Mouse (Mus musculus) midbrain, postnatal 0 days (tissue): ENCODE data around the gene Prr23a3. TPM values are rescaled to one million over a fixed set of nuclear protein-coding genes. Genes with fewer than 3 reads are reported as not detected.

Experiments
- ATAC-seq: fragments of 200-750 bp; cut with Nextera tagmentation; 2 replicates; pipeline ENCODE4 v1.8.0; 2017; ENCODE audit warnings: moderate number of reproducible peaks, mild to moderate bottlenecking, moderate TSS enrichment, moderate library complexity; ENCODE audit not compliant: low FRiP score
- DNase-seq: peaks from one replicate; pipeline ENCODE4 v3.0.0-alpha.2; 2015; ENCODE audit warnings: low spot score
- H3K27ac ChIP-seq: fragments of 300-500 bp; sonication (generic); 2 replicates; pipeline ENCODE4 v1.5.1; 2014; ENCODE audit warnings: low read depth, mild to moderate bottlenecking, low read length, mixed read lengths
- H3K27me3 ChIP-seq: fragments of 300-500 bp; sonication (generic); 2 replicates; pipeline ENCODE4 v1.6.1; 2014; ENCODE audit warnings: low read length, control low read depth, mixed read lengths; ENCODE audit not compliant: insufficient read depth
- H3K36me3 ChIP-seq: fragments of 300-500 bp; sonication (generic); 2 replicates; pipeline ENCODE4 v1.6.1; 2014; ENCODE audit warnings: low read length, control low read depth, mixed read lengths; ENCODE audit not compliant: insufficient read depth
- H3K4me1 ChIP-seq: fragments of 300-500 bp; sonication (generic); 2 replicates; pipeline ENCODE4 v1.6.1; 2014; ENCODE audit warnings: mild to moderate bottlenecking, control low read depth, antibody characterized with exemption, low read length, mixed read lengths; ENCODE audit not compliant: insufficient read depth
- H3K4me2 ChIP-seq: fragments of 300-500 bp; sonication (generic); 2 replicates; pipeline ENCODE4 v1.6.1; 2014; ENCODE audit warnings: low read depth, mild to moderate bottlenecking, low read length, mixed read lengths; ENCODE audit not compliant: poor library complexity, severe bottlenecking
- H3K4me3 ChIP-seq: fragments of 300-500 bp; sonication (generic); 2 replicates; pipeline ENCODE4 v1.5.1; 2014; ENCODE audit warnings: low read depth, mild to moderate bottlenecking, low read length, moderate library complexity
- H3K9ac ChIP-seq: fragments of 300-500 bp; sonication (generic); replicated peaks from 2 replicates; pipeline ENCODE4 v1.6.1; 2014; ENCODE audit warnings: mild to moderate bottlenecking, low read length, moderate library complexity, mixed read lengths; ENCODE audit not compliant: poor library complexity, severe bottlenecking
- H3K9me3 ChIP-seq: fragments of 300-500 bp; sonication (generic); 2 replicates; pipeline ENCODE4 v1.6.1; 2016; ENCODE audit warnings: low read length, control low read depth
- CTCF ChIP-seq: IDR thresholded peaks from 2 replicates; pipeline ENCODE4 v1.5.1; 2016; ENCODE audit warnings: antibody characterized with exemption, mild to moderate bottlenecking
- WGBS: fragments of 180-500 bp; shearing (Covaris S2); extraction: QIAGEN DNeasy Blood & Tissue Kit; methylation state at CpG from one replicate; pipeline ENCODE4 v1.1.7; 2014; 5-methylcytosine and 5-hydroxymethylcytosine counted together
- polyA plus RNA-seq: library from polyadenylated mRNA; unstranded; fragments of >200 nt; fragmentation: Nextera tagmentation; extraction: Ambion mirVana; gene quantifications from 2 replicates; pipeline ENCODE4 v1.2.1, GENCODE M21; 2015
- total RNA-seq: library from RNA; depleted of rRNA; stranded (reverse); fragments of >200 nt; gene quantifications from 2 replicates; pipeline ENCODE4 v1.2.3, GENCODE M21; 2014; rRNA removed

Prr23a3 gene
- total RNA-seq (not detected in 2 replicates), polyA plus RNA-seq (not detected in 2 replicates)

DNA sequence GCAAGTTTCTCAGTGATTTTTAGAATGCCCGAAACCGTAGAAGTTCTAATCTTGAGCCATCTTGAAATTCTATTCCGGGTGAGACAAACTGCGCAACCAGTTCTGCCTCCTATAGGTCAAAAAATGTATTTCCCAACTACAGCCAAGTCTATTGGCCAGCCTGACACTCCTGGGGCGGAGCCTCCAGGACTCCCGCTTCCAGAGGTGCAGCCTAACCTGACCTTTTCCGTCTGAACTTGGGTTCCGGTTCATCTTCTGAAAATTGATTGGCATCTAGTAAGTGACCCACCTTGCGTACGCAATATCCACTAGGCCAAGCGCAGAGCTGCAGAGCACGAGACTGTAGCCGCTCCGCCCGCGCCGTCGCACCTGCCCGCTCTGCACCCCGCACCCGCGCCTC lies at the start of gene Prr23a3:
Prr23a3 (plus strand) TSS at position 197 of the 400 bp plus-strand sequence.
- Histone ChIP-seq H3K27ac (no peak within 1 kb of the TSS), H3K27me3 (no peaks in the 10 kb centered on the region), H3K4me3 (no peak within 1 kb of the TSS), H3K4me1 (no peaks in the 10 kb centered on the region), H3K9ac (no peak within 1 kb of the TSS), H3K36me3 (no peaks in the 10 kb centered on the region), H3K4me2 (no peak within 1 kb of the TSS), H3K9me3 (no peaks in the 10 kb centered on the region)
- no peak for ATAC-seq
- TF ChIP-seq CTCF, result no peak
- WGBS, result 58% methylated on average over 22 of the region's 22 CpGs
- no peak for DNase-seq

DNA sequence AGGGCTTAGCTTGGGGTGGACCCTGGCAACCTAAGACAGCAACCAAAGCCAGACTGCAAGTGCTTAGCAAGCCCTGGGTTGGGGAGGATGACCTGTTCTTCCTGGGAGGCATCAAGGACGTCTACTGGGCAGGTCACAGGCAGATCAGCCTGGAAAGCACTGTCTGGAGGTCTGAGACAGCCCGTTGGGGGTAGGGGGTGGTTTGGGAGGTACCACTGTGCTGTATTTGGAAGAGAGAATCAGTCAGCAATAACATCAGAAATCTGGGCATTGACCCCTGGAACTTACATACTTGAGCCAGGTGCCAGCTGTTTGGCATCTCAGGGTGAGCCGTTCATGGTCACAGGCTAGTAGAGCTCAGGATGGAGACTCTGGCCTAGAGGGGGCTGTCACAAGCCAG lies 48.5 kb upstream of the Prr23a3 start:
- ATAC-seq (no peak), DNase-seq (no peak)
- Histone ChIP-seq H3K36me3 (no peaks in the 10 kb centered on the region), H3K9ac (no peak overlapping the region), H3K9me3 (no peaks in the 10 kb centered on the region), H3K27me3 (no peaks in the 10 kb centered on the region), H3K27ac (no peak overlapping the region), H3K4me1 (no peaks in the 10 kb centered on the region), H3K4me3 (no peak overlapping the region), H3K4me2 (no peak overlapping the region)
- TF ChIP-seq CTCF, result no peak
- 83% methylated on average over 3 of the region's 3 CpGs for WGBS

DNA sequence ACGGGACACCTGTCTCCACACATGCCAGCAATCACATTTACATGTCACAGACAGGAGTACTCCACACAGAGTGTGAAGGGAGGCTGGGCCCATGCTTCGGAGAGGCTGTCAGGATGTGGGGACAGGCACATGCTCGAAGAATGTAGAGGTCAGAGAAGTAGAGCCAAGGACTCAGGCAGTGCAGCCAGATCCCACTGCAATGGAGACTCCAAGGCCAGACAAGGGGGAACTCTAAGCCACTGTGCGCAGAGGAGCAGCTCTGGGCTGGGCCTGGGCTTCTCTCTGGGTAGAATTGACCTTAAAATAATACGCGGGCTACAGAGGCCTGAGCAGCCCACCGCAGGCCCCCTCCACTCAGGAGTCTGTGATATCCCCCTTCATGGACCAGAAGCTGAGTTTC lies 47.0 kb upstream of the Prr23a3 start:
- no peak for DNase-seq
- H3K36me3 ChIP-seq, result no peaks in the 10 kb centered on the region
- no peak overlapping the region for H3K27ac ChIP-seq
- H3K4me3 ChIP-seq, result no peak overlapping the region
- H3K9ac ChIP-seq, result no peak overlapping the region
- 91% methylated on average over 7 of the region's 7 CpGs for WGBS
- H3K9me3 ChIP-seq, result no peaks in the 10 kb centered on the region; the same call in 1 of the 2 replicates
- TF ChIP-seq CTCF, result no peak
- no peak for ATAC-seq
- no peaks in the 10 kb centered on the region for H3K4me1 ChIP-seq
- H3K4me2 ChIP-seq, result no peak overlapping the region
- no peaks in the 10 kb centered on the region for H3K27me3 ChIP-seq

DNA sequence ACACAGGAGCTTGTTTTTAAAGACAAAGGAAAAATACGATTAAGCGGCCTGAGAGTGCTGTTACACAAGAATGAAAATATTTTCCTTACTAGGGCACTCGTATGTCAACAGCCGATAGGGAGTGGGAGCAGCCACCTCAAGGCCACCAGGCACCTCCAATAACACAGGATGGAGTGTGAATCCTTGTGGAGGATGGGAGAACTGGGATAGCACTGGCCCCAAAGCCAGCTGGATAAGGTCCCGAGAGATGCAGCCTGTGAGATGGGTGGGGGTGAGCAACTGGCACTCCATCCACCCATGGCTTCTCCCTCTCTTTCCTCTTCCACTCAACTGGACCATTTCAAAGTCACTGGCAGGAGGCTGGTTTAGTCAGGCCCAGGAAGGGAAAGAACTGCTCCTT lies 45.6 kb upstream of the Prr23a3 start:
- Histone ChIP-seq H3K36me3 (no peaks in the 10 kb centered on the region), H3K4me1 (no peaks in the 10 kb centered on the region), H3K9ac (no peak overlapping the region), H3K9me3 (peaks cover 7% of the 10 kb centered on the region; the same call in 1 of the 2 replicates), H3K4me3 (no peak overlapping the region), H3K27me3 (no peaks in the 10 kb centered on the region), H3K4me2 (no peak overlapping the region), H3K27ac (no peak overlapping the region)
- no peak for ATAC-seq
- no peak for DNase-seq
- TF ChIP-seq CTCF, result no peak
- 79% methylated on average over 5 of the region's 5 CpGs for WGBS

DNA sequence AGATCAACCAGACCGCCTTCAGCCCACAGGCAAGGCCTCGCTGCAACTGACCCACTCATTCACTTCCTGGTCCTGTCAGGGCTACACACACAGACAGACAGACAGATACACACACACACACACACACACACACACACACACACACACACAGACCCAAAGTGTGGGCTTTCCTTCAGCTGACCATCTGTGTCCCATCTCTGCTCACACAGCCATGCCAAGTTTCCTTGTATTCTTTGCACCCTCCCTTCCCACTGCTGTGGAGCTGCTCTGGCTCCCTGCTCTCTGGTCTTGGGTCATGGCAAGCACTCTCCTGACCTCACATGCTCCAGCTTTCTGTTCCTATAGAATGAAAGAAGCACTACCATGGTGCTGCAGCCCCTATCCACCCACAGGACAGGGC lies 45.1 kb upstream of the Prr23a3 start:
- Histone ChIP-seq H3K4me3 (no peak overlapping the region), H3K4me1 (no peaks in the 10 kb centered on the region), H3K27ac (no peak overlapping the region), H3K9me3 (peaks cover 7% of the 10 kb centered on the region; the same call in 1 of the 2 replicates), H3K4me2 (no peak overlapping the region), H3K27me3 (no peaks in the 10 kb centered on the region), H3K9ac (no peak overlapping the region), H3K36me3 (no peaks in the 10 kb centered on the region)
- WGBS, result 92% methylated on average over 2 of the region's 2 CpGs
- no peak for TF ChIP-seq CTCF
- ATAC-seq (no peak), DNase-seq (no peak)

DNA sequence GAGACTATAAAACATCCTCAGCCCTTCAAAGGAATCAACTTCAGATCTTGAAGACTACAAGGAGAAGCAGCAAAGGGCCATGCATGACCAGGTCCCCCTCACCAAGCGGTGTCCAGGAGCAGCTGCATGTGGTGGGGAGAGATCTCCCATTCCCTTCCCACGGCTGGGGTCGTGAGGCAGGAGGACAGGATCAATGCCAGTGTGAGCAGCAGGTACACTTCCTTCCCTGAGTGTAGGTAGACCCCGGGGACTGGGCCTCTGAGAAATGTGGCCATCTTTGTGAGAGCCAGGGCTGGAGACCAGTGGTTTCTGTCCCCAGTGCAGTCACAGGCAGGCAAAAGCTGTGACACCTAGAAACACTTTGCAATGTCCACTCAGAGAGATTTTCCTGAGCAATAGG lies 44.1 kb upstream of the Prr23a3 start:
- H3K4me2 ChIP-seq, result no peak overlapping the region
- ATAC-seq (no peak), DNase-seq (no peak)
- no peak overlapping the region for H3K27ac ChIP-seq
- H3K9me3 ChIP-seq, result peaks cover 7% of the 10 kb centered on the region; the same call in 1 of the 2 replicates
- H3K36me3 ChIP-seq, result no peaks in the 10 kb centered on the region
- no peaks in the 10 kb centered on the region for H3K4me1 ChIP-seq
- H3K27me3 ChIP-seq, result no peaks in the 10 kb centered on the region
- H3K4me3 ChIP-seq, result no peak overlapping the region
- WGBS, result 88% methylated on average over 4 of the region's 4 CpGs
- TF ChIP-seq CTCF, result no peak
- no peak overlapping the region for H3K9ac ChIP-seq
